Mouse (Mus musculus): ENCODE results near the gene Pabpc4l.
"Not testable (repeated sequence)": the region's sequence is repeated elsewhere in the genome, so short reads cannot be mapped to it uniquely, and the experiment has no call there.

Pabpc4l gene

DNA sequence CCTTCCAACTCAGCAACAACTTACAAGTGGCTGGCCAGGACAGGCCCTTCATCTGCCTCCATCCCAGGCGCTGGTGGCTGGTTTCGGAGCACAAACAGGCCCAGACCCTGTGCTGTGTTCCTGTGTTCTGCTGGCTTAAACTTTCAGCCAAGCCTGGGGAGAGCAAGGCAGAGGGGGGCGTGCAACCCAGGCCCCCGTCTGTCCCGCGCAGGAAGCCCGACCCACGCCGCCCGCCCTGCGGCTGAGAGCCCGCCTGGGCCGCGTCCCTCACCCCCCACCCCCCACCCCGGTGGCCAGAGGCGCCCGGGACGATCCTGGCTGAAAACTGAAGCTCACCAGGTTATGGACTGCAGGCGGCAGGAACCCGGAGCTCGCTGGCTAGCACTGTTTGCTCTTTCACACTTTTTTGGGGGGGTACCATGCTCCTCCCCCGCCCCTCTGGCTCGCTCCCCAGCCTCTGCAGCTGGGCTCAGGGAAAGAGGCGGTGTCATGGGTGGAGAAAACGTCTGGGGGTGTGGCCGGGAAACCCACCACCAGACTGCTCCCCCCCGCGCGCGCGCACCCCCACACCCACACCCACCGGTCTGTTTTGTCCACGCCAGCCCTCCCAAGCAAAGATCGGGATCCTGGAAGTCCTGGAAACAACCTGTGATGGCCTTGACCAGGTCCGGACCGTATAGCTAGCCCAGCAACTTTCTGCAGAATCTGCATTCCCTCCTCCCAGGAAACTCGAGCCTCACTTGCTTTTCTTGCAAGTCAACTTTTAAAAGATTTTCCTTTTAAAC is at the start of gene Pabpc4l:
Gene Pabpc4l, minus strand, starts transcription at position 739 of the 785 bp plus-strand sequence.
- DNase-seq: peak; percentile 3

DNA sequence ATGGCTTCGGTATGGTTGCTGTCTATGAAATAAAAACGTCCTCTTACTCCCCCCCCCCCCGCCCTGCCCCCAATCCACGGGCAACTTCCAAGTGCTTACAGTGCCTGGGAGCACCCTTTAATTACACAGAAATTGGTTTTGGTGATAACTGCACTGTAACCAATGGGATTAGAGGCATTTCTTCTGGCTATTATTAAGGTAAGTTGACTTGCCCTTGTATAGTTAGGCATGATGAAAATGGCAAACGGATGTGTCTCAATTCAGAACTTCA is 42.9 kb upstream of the Pabpc4l start:
- no peak for DNase-seq

DNA sequence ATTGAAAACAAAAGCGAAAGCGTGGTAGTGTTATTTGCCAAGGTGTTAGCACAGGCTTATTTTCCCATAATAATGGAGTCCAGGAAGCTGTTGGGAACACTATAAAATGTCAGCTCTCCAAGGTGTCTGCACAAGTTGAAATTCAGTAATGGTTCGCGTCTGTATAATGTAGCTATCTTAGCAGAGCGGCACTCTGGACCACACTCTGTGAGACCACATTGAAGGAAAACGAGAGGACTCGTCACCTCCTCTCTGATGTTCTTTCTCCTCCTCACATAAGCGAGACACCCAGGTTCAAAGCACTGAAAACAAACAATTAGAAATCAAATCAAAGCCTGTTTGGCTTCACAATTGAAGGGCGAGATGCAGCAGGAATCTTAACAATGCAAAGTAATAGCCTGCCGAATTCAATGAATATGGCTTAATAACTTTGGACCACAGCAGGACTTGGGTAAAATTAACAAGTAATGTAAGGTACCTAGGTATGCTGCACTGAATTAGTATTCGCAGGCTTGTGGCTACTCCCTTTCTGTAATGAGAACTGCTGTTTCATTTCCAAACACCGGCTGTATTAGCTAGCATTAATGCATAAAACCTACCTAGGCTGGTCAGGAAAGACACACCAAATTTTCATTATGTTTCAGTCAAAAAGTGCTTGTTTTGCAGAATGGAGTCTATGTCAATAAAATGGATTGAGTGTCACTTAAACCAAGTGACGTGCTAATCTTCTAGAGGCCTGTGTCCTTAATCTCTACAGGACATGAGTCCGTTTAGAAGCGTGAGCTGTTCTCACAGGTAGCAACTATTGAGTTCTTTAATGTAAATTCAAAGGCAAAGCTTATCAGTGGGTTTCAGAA is 42.3 kb upstream of the Pabpc4l start:
- no peak for DNase-seq

DNA sequence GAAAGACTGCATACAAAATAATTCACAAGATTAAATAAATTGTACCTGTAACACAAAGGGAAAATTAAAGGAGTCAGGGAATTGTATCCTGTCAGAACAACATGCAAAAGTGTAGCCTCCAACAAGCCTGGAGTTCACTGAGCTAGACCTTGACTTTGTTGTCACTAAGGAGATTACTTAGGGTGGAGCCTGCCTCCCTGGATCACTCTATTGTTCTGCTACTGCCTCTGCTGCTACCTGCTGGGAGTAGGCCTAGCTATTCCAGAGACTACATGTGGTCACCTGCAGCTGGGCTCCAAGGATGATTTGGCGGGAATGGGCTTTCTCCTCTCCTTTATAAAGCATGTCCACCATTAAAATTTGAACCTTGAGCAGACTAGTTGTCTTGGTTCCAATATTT is 38.1 kb upstream of the Pabpc4l start:
- DNase-seq: not testable (repeated sequence)

DNA sequence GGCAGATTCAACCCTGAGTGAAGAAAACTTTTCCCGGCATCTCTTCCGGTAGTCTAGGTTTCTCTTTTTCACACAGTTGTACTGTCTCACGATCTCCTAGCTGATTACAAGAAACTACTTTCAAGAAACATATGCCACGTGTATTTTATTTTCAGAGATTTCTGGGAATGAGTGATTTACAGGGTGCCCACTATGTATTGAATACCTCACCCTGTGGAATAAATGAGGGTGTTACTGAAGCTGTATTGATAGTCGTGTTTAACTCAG is 180 bp upstream of the Pabpc4l start:
- no peak for DNase-seq

DNA sequence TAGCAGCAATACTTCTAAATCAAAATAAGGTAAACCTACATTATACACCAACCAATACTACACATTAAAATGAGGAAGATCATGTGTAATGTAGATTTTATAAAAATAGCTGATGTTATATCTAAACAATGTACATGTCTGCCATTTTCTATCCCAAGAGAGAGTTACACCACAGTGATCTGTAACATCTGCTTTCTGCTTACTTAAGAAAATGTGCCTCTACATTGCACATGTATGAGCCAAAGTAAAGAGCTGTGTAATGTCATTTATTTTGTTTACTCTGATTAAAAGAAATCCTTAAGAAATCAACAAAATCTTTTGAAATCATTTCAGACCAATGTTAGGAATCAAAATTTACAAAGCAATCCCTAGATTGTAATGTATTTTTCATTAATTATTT is 16.6 kb downstream of the Pabpc4l start:
- DNase-seq: no peak
